Mouse (Mus musculus): ENCODE measurements around the gene Fkbp5.

GRCm38 (mm10) chr17:28524831-28525430 lies 7.6 kb upstream of the Fkbp5 start:
- TF ChIP-seq CTCF (IDR thresholded peaks at IDR 0.05) (peak; percentile 25), EP300 (IDR thresholded peaks at IDR 0.05) (no peak)
